Mouse (Mus musculus) CH12.LX (cell line): ENCODE results near the gene Ptpn4. TPM values are rescaled to one million over a fixed set of nuclear protein-coding genes. Genes with fewer than 3 reads are reported as not detected.

ENCODE experiments used
- DNase-seq: peaks from one replicate; pipeline ENCODE4 v3.0.0-alpha.2; 2013; ENCODE audit errors: extremely low read depth
- H3K27ac ChIP-seq: 2 replicates; pipeline ENCODE4 v1.5.1; 2012; ENCODE audit warnings: low read depth, mild to moderate bottlenecking, control low read depth, moderate library complexity; ENCODE audit not compliant: insufficient read depth
- H3K27me3 ChIP-seq: replicated peaks from 2 replicates; pipeline ENCODE3; 2012; ENCODE audit warnings: inconsistent platforms
- H3K36me3 ChIP-seq, 2 experiments: replicated peaks in 1 of 2; 2 replicates each; pipeline versions ENCODE3 to v1.6.1; 2012; ENCODE audit warnings: inconsistent platforms in 1 of 2, low read length in 1 of 2, mild to moderate bottlenecking in 1 of 2, mixed read lengths in 1 of 2, moderate library complexity in 1 of 2; ENCODE audit not compliant: control insufficient read depth in 1 of 2, insufficient read depth in 1 of 2
- H3K4me1 ChIP-seq, 2 experiments: 2 replicates each; pipeline ENCODE4 v1.6.1; 2012; ENCODE audit warnings: inconsistent platforms in 1 of 2, moderate library complexity in 1 of 2; ENCODE audit not compliant: insufficient read depth in 2 of 2, control insufficient read depth in 1 of 2
- H3K4me2 ChIP-seq: 2 replicates; pipeline ENCODE4 v1.6.1; 2012; ENCODE audit warnings: low read depth, mild to moderate bottlenecking, control low read depth; ENCODE audit not compliant: poor library complexity, insufficient read depth, severe bottlenecking
- H3K4me3 ChIP-seq, 3 experiments: fragments of 150-350 bp in 1 of 3; sonication (generic) in 1 of 3; replicated peaks in 1 of 3; 2 replicates each; pipeline versions ENCODE3 to v1.5.1; 2011 to 2012; ENCODE audit warnings: low read depth in 2 of 3, low read length in 2 of 3, mild to moderate bottlenecking in 2 of 3, moderate library complexity in 2 of 3, control low read depth in 1 of 3, improper control_type of control experiment in 1 of 3, inconsistent platforms in 1 of 3, mixed read lengths in 1 of 3; ENCODE audit not compliant: poor library complexity in 1 of 3
- H3K79me2 ChIP-seq: replicated peaks from 2 replicates; pipeline ENCODE4 v1.6.1; 2012; ENCODE audit warnings: mild to moderate bottlenecking, moderate library complexity; ENCODE audit not compliant: control insufficient read depth, poor library complexity, insufficient read depth, severe bottlenecking; ENCODE audit errors: extremely low read depth
- H3K9ac ChIP-seq: 2 replicates; pipeline ENCODE4 v1.6.1; 2012; ENCODE audit warnings: low read depth, mild to moderate bottlenecking, control low read depth, moderate library complexity; ENCODE audit not compliant: insufficient read depth
- H3K9me3 ChIP-seq: replicated peaks from 2 replicates; pipeline ENCODE3; 2012; ENCODE audit warnings: low read length, inconsistent platforms, mixed read lengths
- CTCF ChIP-seq, 2 experiments: IDR thresholded peaks in 1 of 2; conservative IDR thresholded peaks in 1 of 2; 2 replicates each; pipeline ENCODE4 v1.5.1; 2011 to 2012; ENCODE audit warnings: low read depth in 2 of 2, low read length in 2 of 2, improper control_type of control experiment in 1 of 2, inconsistent platforms in 1 of 2, mild to moderate bottlenecking in 1 of 2, moderate library complexity in 1 of 2
- EP300 ChIP-seq: IDR thresholded peaks from 2 replicates; pipeline ENCODE4 v1.6.1; 2011; ENCODE audit warnings: low read length, improper control_type of control experiment
- GABPA ChIP-seq: IDR thresholded peaks from 2 replicates; pipeline ENCODE4 v1.6.1; 2012; ENCODE audit warnings: low read depth, low read length, improper control_type of control experiment, inconsistent platforms; ENCODE audit not compliant: insufficient replicate concordance
- HCFC1 ChIP-seq: IDR thresholded peaks from 2 replicates; pipeline ENCODE4 v1.6.1; 2012; ENCODE audit warnings: low read depth, mild to moderate bottlenecking, inconsistent platforms, low read length, improper control_type of control experiment
- IRF4 ChIP-seq: IDR thresholded peaks from 2 replicates; pipeline ENCODE4 v1.6.1; 2014; ENCODE audit warnings: low read depth, mild to moderate bottlenecking, inconsistent platforms, low read length, improper control_type of control experiment
- JUN ChIP-seq: IDR thresholded peaks from 2 replicates; pipeline ENCODE4 v1.6.1; 2011; ENCODE audit warnings: low read depth, mild to moderate bottlenecking, low read length, improper control_type of control experiment, moderate library complexity; ENCODE audit not compliant: insufficient read depth
- JUND ChIP-seq: conservative IDR thresholded peaks from 2 replicates; pipeline ENCODE4 v1.6.1; 2011; ENCODE audit warnings: low read depth, low read length, improper control_type of control experiment
- KAT2A ChIP-seq: IDR thresholded peaks from 2 replicates; pipeline ENCODE4 v1.6.1; 2012; ENCODE audit warnings: low read length, improper control_type of control experiment, inconsistent platforms; ENCODE audit not compliant: insufficient replicate concordance
- MAFK ChIP-seq: IDR thresholded peaks from 2 replicates; pipeline ENCODE4 v1.6.1; 2011; ENCODE audit warnings: low read length, improper control_type of control experiment; ENCODE audit not compliant: insufficient replicate concordance
- MAX ChIP-seq: IDR thresholded peaks from 2 replicates; pipeline ENCODE4 v1.6.1; 2011; ENCODE audit warnings: low read length, improper control_type of control experiment
- MAZ ChIP-seq: IDR thresholded peaks from 2 replicates; pipeline ENCODE4 v1.6.1; 2012; ENCODE audit warnings: low read depth, mild to moderate bottlenecking, inconsistent platforms, low read length, improper control_type of control experiment, moderate library complexity
- MEF2A ChIP-seq: IDR thresholded peaks from 2 replicates; pipeline ENCODE4 v1.6.1; 2014; ENCODE audit warnings: low read depth, mild to moderate bottlenecking, inconsistent platforms, low read length, improper control_type of control experiment, borderline replicate concordance
- MXI1 ChIP-seq: IDR thresholded peaks from 2 replicates; pipeline ENCODE4 v1.6.1; 2011; ENCODE audit warnings: mild to moderate bottlenecking, low read depth, low read length, improper control_type of control experiment
- NELFE ChIP-seq: IDR thresholded peaks from 2 replicates; pipeline ENCODE4 v1.6.1; 2011; ENCODE audit warnings: low read depth, low read length, improper control_type of control experiment
- NRF1 ChIP-seq: IDR thresholded peaks from 2 replicates; pipeline ENCODE4 v1.6.1; 2014; ENCODE audit warnings: low read depth, mild to moderate bottlenecking, inconsistent platforms, low read length, improper control_type of control experiment, moderate library complexity
- PAX5 ChIP-seq: IDR thresholded peaks from 2 replicates; pipeline ENCODE4 v1.6.1; 2012; ENCODE audit warnings: low read length, inconsistent platforms, mixed read lengths
- POLR2A ChIP-seq: IDR thresholded peaks from 2 replicates; pipeline ENCODE4 v1.6.1; 2011; ENCODE audit warnings: low read depth, mild to moderate bottlenecking, improper control_type of control experiment, low read length
- RAD21 ChIP-seq: IDR thresholded peaks from 2 replicates; pipeline ENCODE4 v1.6.1; 2011; ENCODE audit warnings: low read depth, mild to moderate bottlenecking, low read length, improper control_type of control experiment, moderate library complexity
- RCOR1 ChIP-seq: conservative IDR thresholded peaks from 2 replicates; pipeline ENCODE4 v1.6.1; 2012; ENCODE audit warnings: low read depth, mild to moderate bottlenecking, inconsistent platforms, low read length, improper control_type of control experiment
- SIN3A ChIP-seq: IDR thresholded peaks from 2 replicates; pipeline ENCODE4 v1.6.1; 2012; ENCODE audit warnings: low read length, improper control_type of control experiment, inconsistent platforms
- TBP ChIP-seq: conservative IDR thresholded peaks from 2 replicates; pipeline ENCODE4 v1.6.1; 2011; ENCODE audit warnings: low read depth, low read length, improper control_type of control experiment
- UBTF ChIP-seq: IDR thresholded peaks from 2 replicates; pipeline ENCODE4 v1.6.1; 2012; ENCODE audit warnings: low read depth, mild to moderate bottlenecking, inconsistent platforms, low read length, improper control_type of control experiment, moderate library complexity
- USF2 ChIP-seq: conservative IDR thresholded peaks from 2 replicates; pipeline ENCODE4 v1.6.1; 2011; ENCODE audit warnings: low read depth, low read length, improper control_type of control experiment
- ZKSCAN1 ChIP-seq: IDR thresholded peaks from 2 replicates; pipeline ENCODE4 v1.6.1; 2012; ENCODE audit warnings: low read depth, inconsistent platforms, low read length, improper control_type of control experiment, borderline replicate concordance
- ZMIZ1 ChIP-seq: IDR thresholded peaks from 2 replicates; pipeline ENCODE4 v1.6.1; 2012; ENCODE audit warnings: low read depth, mild to moderate bottlenecking, inconsistent platforms, low read length, improper control_type of control experiment
- ZNF384 ChIP-seq: IDR thresholded peaks from 2 replicates; pipeline ENCODE4 v1.6.1; 2012; ENCODE audit warnings: low read depth, low read length, improper control_type of control experiment, inconsistent platforms
- dilution Hi-C: fragments of 300-500 bp; cut with MboI; formaldehyde crosslinking; loops from 2 replicates; pipeline ENCODE4 v1.14.3; 2020; ENCODE audit warnings: low sequenced_read_pairs; ENCODE audit not compliant: extremely low pct_unique_long_range_greater_than_20kb, extremely low pct_ligation_motif_present
- in situ Hi-C: fragments of 300-500 bp; cut with MboI; formaldehyde crosslinking; loops from 3 replicates; pipeline ENCODE4 v1.14.3; 2019; ENCODE audit warnings: low sequenced_read_pairs, low pct_ligation_motif_present, low pct_unique_long_range_greater_than_20kb, mixed read lengths
- polyA plus RNA-seq: library from polyadenylated mRNA; unstranded; fragments of >175 nt; gene quantifications from 2 replicates; pipeline ENCODE4 v1.2.1, GENCODE M21; 2012; ENCODE audit warnings: low read depth; ENCODE audit not compliant: insufficient read length
- total RNA-seq, 2 experiments: library from RNA; depleted of rRNA; stranded (reverse); fragments of 300-350 nt in 1 of 2; fragments of >200 nt in 1 of 2; gene quantifications; 2 replicates each; pipeline ENCODE4 v1.2.3; 2012 to 2014

Ptpn4 gene
- total and polyA plus RNA-seq, 3 experiments, result 8.5 to 14.1 (median 8.5) TPM

- in situ Hi-C loops, result no loop called here
- no peaks in the 10 kb centered on the region for H3K79me2 ChIP-seq
- no peaks in the 10 kb centered on the region for H3K27me3 ChIP-seq
- H3K4me3 ChIP-seq, result no peak overlapping the region
- H3K4me1 ChIP-seq, result no peaks in the 10 kb centered on the region
- H3K9me3 ChIP-seq, result no peaks in the 10 kb centered on the region
- H3K9ac ChIP-seq, result no peak overlapping the region
- no peaks in the 10 kb centered on the region for H3K36me3 ChIP-seq
- TF ChIP-seq ZNF384 (no peak), ZKSCAN1 (no peak), JUN (no peak), TBP (no peak), IRF4 (no peak), ZMIZ1 (no peak), KAT2A (no peak), POLR2A (no peak), MAX (no peak), MAFK (no peak), HCFC1 (no peak), NRF1 (no peak), USF2 (no peak), RAD21 (no peak), MXI1 (no peak)
- TF ChIP-seq, all 38 proteins: peak for 0
- dilution Hi-C loops, result no loop called here
- H3K4me2 ChIP-seq, result no peak overlapping the region
- no peak overlapping the region for H3K27ac ChIP-seq
- DNase-seq, result no peak
Measured at GRCm38 (mm10) chr1:119626837-119627236, 210.6 kb downstream of the Ptpn4 start.

- dilution Hi-C loops (no loop called here), in situ Hi-C loops (no loop called here)
- no peaks in the 10 kb centered on the region for H3K4me1 ChIP-seq
- no peak for DNase-seq
- no peak overlapping the region for H3K4me2 ChIP-seq
- H3K9ac ChIP-seq, result no peak overlapping the region
- H3K36me3 ChIP-seq, result peaks cover 0 to 2% of the 10 kb centered on the region in 2 experiments
- no peak overlapping the region for H3K4me3 ChIP-seq
- no peak overlapping the region for H3K27ac ChIP-seq
- H3K27me3 ChIP-seq, result no peaks in the 10 kb centered on the region
- no peaks in the 10 kb centered on the region for H3K9me3 ChIP-seq
- H3K79me2 ChIP-seq, result no peaks in the 10 kb centered on the region
- TF ChIP-seq SIN3A, result no peak
- TF ChIP-seq MAFK, result no peak
- TF ChIP-seq JUND, result no peak
- no peak for TF ChIP-seq ZMIZ1
- no peak for TF ChIP-seq CTCF (conservative IDR thresholded peaks at IDR 0.05 in 1 of 2, IDR thresholded peaks at IDR 0.05 in 1 of 2; ENCODE audit: low read depth in 2 of 2, low read length in 2 of 2)
- no peak for TF ChIP-seq ZKSCAN1
- no peak for TF ChIP-seq NELFE
- no peak for TF ChIP-seq EP300
- no peak for TF ChIP-seq PAX5
- no peak for TF ChIP-seq UBTF
- TF ChIP-seq RAD21, result no peak
- no peak for TF ChIP-seq MEF2A
- TF ChIP-seq MAX, result no peak
- TF ChIP-seq MAZ, result no peak
- TF ChIP-seq GABPA, result no peak
- no peak for TF ChIP-seq RCOR1
Measured at GRCm38 (mm10) chr1:119624444-119624843, 213.0 kb downstream of the Ptpn4 start.
